Comparison of ENCODE assay signal across 29 mouse cellular contexts in the genomic region with DNA sequence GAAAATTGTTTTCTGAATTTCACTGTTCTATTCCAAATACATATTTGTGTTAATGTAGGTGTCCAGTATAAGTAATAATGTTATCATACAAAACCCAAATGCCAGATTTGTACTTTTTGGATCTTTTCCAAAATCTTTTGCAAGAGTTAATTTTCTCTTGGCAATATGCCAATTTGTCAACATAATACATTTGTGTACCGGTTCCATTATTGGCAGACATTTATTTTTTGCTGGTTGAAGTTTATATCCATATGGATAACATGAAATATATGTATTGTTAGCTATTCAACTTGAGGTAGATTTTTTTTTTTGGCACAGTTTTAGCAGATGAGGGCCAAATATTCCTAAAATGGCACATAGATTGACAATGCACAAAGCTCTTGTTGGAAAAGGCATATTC.
A peak's percentile ranks its signal among the peaks of the same experiment; 100 is the strongest.
DNase-seq lines count a peak whose midpoint lies in the region; ATAC-seq and TF ChIP-seq lines count a peak whose summit lies in the region.
"Had no signal": no experiment of that assay in that cellular context is flagged by ENCODE, and none has a peak within 500 bp of the region (broad histone marks: within the 10 kb centered on the region; RNA-seq: fewer than 3 reads in every experiment).

No protein-coding gene starts in this region.

- no peak for ATAC-seq in hindbrain, embryonic 14.5 days (ENCODE audit: low FRiP score)
- ATAC-seq in hindbrain, embryonic 13.5 days (ENCODE audit: low FRiP score): no peak
- ATAC-seq in lung, postnatal 0 days: no peak
- ATAC-seq in megakaryocyte, adult 5-6 weeks (ENCODE audit: poor library complexity, severe bottlenecking): no peak
- ATAC-seq: activated CD4-positive, CD25-positive, alpha-beta regulatory T cell, adult 4 months; inflammation-experienced regulatory T-cells, adult 6 months had no signal

- no peak for TF ChIP-seq EP300 in lung, postnatal 0 days (IDR thresholded peaks at IDR 0.05)

- H3K9me3 ChIP-seq in hindbrain, embryonic 14.5 days (ENCODE audit: control insufficient read depth, low read length): no peaks in the 10 kb centered on the region
- H3K9me3 ChIP-seq in hindbrain, embryonic 13.5 days: no peaks in the 10 kb centered on the region
- no peaks in the 10 kb centered on the region for H3K9me3 ChIP-seq in lung, postnatal 0 days (ENCODE audit: low read length)
- H3K9me3 ChIP-seq: heart, embryonic 10.5 days; heart, embryonic 15.5 days; hindbrain, embryonic 12.5 days; kidney, embryonic 15.5 days; limb, embryonic 13.5 days had no signal

- no peak overlapping the region for H3ac ChIP-seq in C2C12 (ENCODE audit: control insufficient read depth, insufficient read length, low read depth)

- H3K4me2 ChIP-seq in hindbrain, embryonic 14.5 days (replicated peaks): no peak overlapping the region
- no peak overlapping the region for H3K4me2 ChIP-seq in hindbrain, embryonic 13.5 days
- no peak overlapping the region for H3K4me2 ChIP-seq in lung, postnatal 0 days (replicated peaks; ENCODE audit: low read depth, low read length)
- H3K4me2 ChIP-seq: heart, embryonic 15.5 days; hindbrain, embryonic 12.5 days; kidney, embryonic 15.5 days; limb, embryonic 13.5 days had no signal

- H3K27me3 ChIP-seq in hindbrain, embryonic 14.5 days (ENCODE audit: control insufficient read depth, insufficient read depth, low read length): no peaks in the 10 kb centered on the region
- no peaks in the 10 kb centered on the region for H3K27me3 ChIP-seq in hindbrain, embryonic 13.5 days
- H3K27me3 ChIP-seq in lung, postnatal 0 days (replicated peaks; ENCODE audit: insufficient read depth, low read length): no peaks in the 10 kb centered on the region
- H3K27me3 ChIP-seq in C2C12 (ENCODE audit: control insufficient read depth, insufficient read depth, insufficient read length): no peaks in the 10 kb centered on the region
- H3K27me3 ChIP-seq: heart, embryonic 15.5 days; hindbrain, embryonic 12.5 days; kidney, embryonic 15.5 days; limb, embryonic 13.5 days had no signal

- 54% methylated on average over 1 of the region's 1 CpGs for WGBS in hindbrain, embryonic 14.5 days
- 49% methylated on average over 1 of the region's 1 CpGs for WGBS in hindbrain, embryonic 13.5 days
- WGBS in lung, postnatal 0 days: 10% methylated on average over 1 of the region's 1 CpGs

- H3K79me3 ChIP-seq in C2C12 (ENCODE audit: low read depth): no peaks in the 10 kb centered on the region

- no peaks in the 10 kb centered on the region for H3K79me2 ChIP-seq in C2C12 (ENCODE audit: control insufficient read depth, insufficient read depth)

- DNase-seq in hindbrain, embryonic 14.5 days (ENCODE audit: low spot score): peak; percentile 51
- peak; percentile 5 for DNase-seq in lung, postnatal 0 days (ENCODE audit: low spot score)
- DNase-seq in lung, postnatal 10 days: no peak
- DNase-seq in NIH3T3 (ENCODE audit: low read depth): peak; percentile 46
- no peak for DNase-seq in kidney, adult 18-20 months
- DNase-seq: adrenal gland, adult 8-10 months; cerebellum, adult 8-10 months; cerebellum, postnatal 25 days; gastrocnemius, postnatal 25 days; heart, adult 11 months; kidney, adult 11 months; kidney, postnatal 25 days; lung, adult 2 months; lung, postnatal 4 days; retina, postnatal 1 day; right cerebral cortex, postnatal 14 days; thymus, postnatal 14 days had no signal

- 0 out of 2 replicates have a peak, but pooled peaks cover 3% of the 10 kb centered on the region for H3K4me1 ChIP-seq in hindbrain, embryonic 14.5 days (replicated peaks; ENCODE audit: control insufficient read depth, insufficient read depth, low read length)
- no peaks in the 10 kb centered on the region for H3K4me1 ChIP-seq in hindbrain, embryonic 13.5 days (replicated peaks)
- H3K4me1 ChIP-seq in lung, postnatal 0 days (ENCODE audit: insufficient read depth, low read depth, low read length): no peaks in the 10 kb centered on the region
- H3K4me1 ChIP-seq: heart, embryonic 10.5 days; heart, embryonic 15.5 days; hindbrain, embryonic 12.5 days; kidney, embryonic 15.5 days; limb, embryonic 13.5 days had no signal

- TF ChIP-seq CTCF in lung, postnatal 0 days (IDR thresholded peaks at IDR 0.05): no peak
- no peak for TF ChIP-seq CTCF in C2C12 (IDR thresholded peaks at IDR 0.05; ENCODE audit: control insufficient read depth, insufficient read depth, insufficient read length)

- no peak overlapping the region for H3K9ac ChIP-seq in hindbrain, embryonic 14.5 days
- H3K9ac ChIP-seq in hindbrain, embryonic 13.5 days: no peak overlapping the region
- no peak overlapping the region for H3K9ac ChIP-seq in lung, postnatal 0 days (replicated peaks; ENCODE audit: low read depth)
- H3K9ac ChIP-seq: heart, embryonic 15.5 days; hindbrain, embryonic 12.5 days; kidney, embryonic 15.5 days; limb, embryonic 13.5 days; liver, embryonic 14.5 days had no signal

- H3K36me3 ChIP-seq in hindbrain, embryonic 14.5 days (replicated peaks; ENCODE audit: control insufficient read depth, insufficient read depth): no peaks in the 10 kb centered on the region
- no peaks in the 10 kb centered on the region for H3K36me3 ChIP-seq in hindbrain, embryonic 13.5 days
- no peaks in the 10 kb centered on the region for H3K36me3 ChIP-seq in lung, postnatal 0 days (ENCODE audit: insufficient read depth, low read length)
- H3K36me3 ChIP-seq in C2C12 (ENCODE audit: control insufficient read depth, insufficient read depth): no peaks in the 10 kb centered on the region
- H3K36me3 ChIP-seq: heart, embryonic 10.5 days; heart, embryonic 15.5 days; hindbrain, embryonic 12.5 days; kidney, embryonic 15.5 days; limb, embryonic 13.5 days had no signal

- H3K27ac ChIP-seq in hindbrain, embryonic 14.5 days: no peak overlapping the region
- H3K27ac ChIP-seq in hindbrain, embryonic 13.5 days: no peak overlapping the region
- H3K27ac ChIP-seq in lung, postnatal 0 days (ENCODE audit: low read length): no peak overlapping the region
- H3K27ac ChIP-seq: heart, embryonic 10.5 days; heart, embryonic 15.5 days; hindbrain, embryonic 12.5 days; kidney, embryonic 15.5 days; left cerebral cortex, adult 2 months; limb, embryonic 13.5 days; liver, embryonic 14.5 days had no signal

- no peak overlapping the region for H3K4me3 ChIP-seq in hindbrain, embryonic 14.5 days (replicated peaks; ENCODE audit: low read length)
- no peak overlapping the region for H3K4me3 ChIP-seq in hindbrain, embryonic 13.5 days
- no peak overlapping the region for H3K4me3 ChIP-seq in lung, postnatal 0 days (ENCODE audit: low read depth, low read length)
- no peak overlapping the region for H3K4me3 ChIP-seq in C2C12 (ENCODE audit: insufficient read depth, poor library complexity, severe bottlenecking)
- H3K4me3 ChIP-seq: heart, embryonic 10.5 days; heart, embryonic 15.5 days; hindbrain, embryonic 12.5 days; kidney, embryonic 15.5 days; left cerebral cortex, adult 2 months; limb, embryonic 13.5 days had no signal

TF ChIP-seq in C2C12, 6 proteins besides CTCF, POLR2A, EP300 and RAD21:
- TF ChIP-seq CEBPB (IDR thresholded peaks at IDR 0.05; ENCODE audit: low read depth) (peak; percentile 33), MAX (IDR thresholded peaks at IDR 0.05) (no peak), MYOG (IDR thresholded peaks at IDR 0.05; ENCODE audit: control insufficient read depth, extremely low read depth, insufficient read length) (no peak), FOSL1 (IDR thresholded peaks at IDR 0.05; ENCODE audit: insufficient read depth, low read length, poor library complexity, severe bottlenecking) (no peak), MYOD1 (IDR thresholded peaks at IDR 0.05; ENCODE audit: control insufficient read depth, insufficient read length, low read depth) (no peak), USF1 (IDR thresholded peaks at IDR 0.05; ENCODE audit: low read depth) (no peak)

Comparison
In these comparisons a context has a peak if more than half of its experiments do, and no peak if none do; other contexts are left out.
1. DNase-seq: peak in hindbrain, embryonic 14.5 days (single experiment), lung, postnatal 0 days (single experiment) and NIH3T3 (single experiment); none in lung, postnatal 10 days (single experiment) and kidney, adult 18-20 months (single experiment).